In the genomic region with DNA sequence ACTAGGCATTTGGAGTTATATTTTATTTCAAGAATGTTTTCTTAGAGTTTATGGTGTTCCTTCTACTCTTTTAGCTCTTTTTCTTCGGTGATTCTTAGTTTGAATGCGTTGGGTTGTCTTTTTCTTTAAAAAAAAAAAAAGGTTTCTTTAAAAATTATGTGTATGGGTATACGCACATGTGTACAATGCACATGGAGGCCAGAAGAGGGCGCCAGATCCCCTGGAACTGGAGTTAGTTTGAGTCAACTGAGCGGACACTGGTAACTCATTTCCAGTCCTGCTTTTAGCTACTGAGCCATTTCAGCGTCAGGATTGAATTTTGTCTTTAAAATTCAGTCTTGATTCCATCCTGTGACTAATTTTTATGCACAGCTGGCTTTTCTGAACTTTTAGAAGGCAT, we compare ENCODE assay signal across 18 mouse cellular contexts.
DNase-seq lines count a peak whose midpoint lies in the region; ATAC-seq and TF ChIP-seq lines count a peak whose summit lies in the region.
"Had no signal": no experiment of that assay in that cellular context is flagged by ENCODE, and none has a peak within 500 bp of the region (broad histone marks: within the 10 kb centered on the region; RNA-seq: fewer than 3 reads in every experiment).

No protein-coding gene starts in this region.

- TF ChIP-seq CTCF in layer of hippocampus, adult 2 months (conservative IDR thresholded peaks at IDR 0.05), result peak; percentile 45
- TF ChIP-seq CTCF in ES-Bruce4 (IDR thresholded peaks at IDR 0.05; ENCODE audit: low read depth, low read length), result peak; percentile 25
- no peak for TF ChIP-seq CTCF in lung, postnatal 0 days (IDR thresholded peaks at IDR 0.05)

- no peak overlapping the region for H3K4me2 ChIP-seq in embryonic facial prominence, embryonic 11.5 days (ENCODE audit: low read depth, low read length)
- H3K4me2 ChIP-seq in lung, postnatal 0 days (replicated peaks; ENCODE audit: low read depth, low read length), result no peak overlapping the region
- H3K4me2 ChIP-seq: forebrain, embryonic 13.5 days; hindbrain, embryonic 14.5 days; limb, embryonic 12.5 days; neural tube, embryonic 12.5 days had no signal

- no peaks in the 10 kb centered on the region for H3K27me3 ChIP-seq in ES-Bruce4 (ENCODE audit: control insufficient read depth, insufficient read depth, low read length, poor library complexity, severe bottlenecking)
- H3K27me3 ChIP-seq in embryonic facial prominence, embryonic 11.5 days (ENCODE audit: control insufficient read depth, insufficient read depth, low read length), result no peaks in the 10 kb centered on the region
- H3K27me3 ChIP-seq in lung, postnatal 0 days (replicated peaks; ENCODE audit: insufficient read depth, low read length), result no peaks in the 10 kb centered on the region
- H3K27me3 ChIP-seq: forebrain, embryonic 13.5 days; limb, embryonic 12.5 days; neural tube, embryonic 12.5 days; Patski had no signal

- TF ChIP-seq EP300 in ES-Bruce4 (IDR thresholded peaks at IDR 0.05; ENCODE audit: insufficient read depth, low read depth, low read length), result no peak
- no peak for TF ChIP-seq EP300 in lung, postnatal 0 days (IDR thresholded peaks at IDR 0.05)

- no peak overlapping the region for H3K27ac ChIP-seq in layer of hippocampus, adult 2 months
- no peak overlapping the region for H3K27ac ChIP-seq in ES-Bruce4 (ENCODE audit: insufficient read depth, low read length)
- no peak overlapping the region for H3K27ac ChIP-seq in embryonic facial prominence, embryonic 11.5 days (replicated peaks; ENCODE audit: low read depth, low read length)
- no peak overlapping the region for H3K27ac ChIP-seq in lung, postnatal 0 days (ENCODE audit: low read length)
- H3K27ac ChIP-seq: forebrain, embryonic 13.5 days; gastrocnemius, adult 2 months; heart, adult 2 months; hindbrain, embryonic 14.5 days; limb, embryonic 12.5 days; neural tube, embryonic 12.5 days had no signal

- DNase-seq in layer of hippocampus, adult 2 months (ENCODE audit: low spot score in 2 of 2), result no peak
- DNase-seq in layer of hippocampus, postnatal 14 days (ENCODE audit: low spot score in 2 of 2), result no peak
- DNase-seq in 3T3-L1 (ENCODE audit: low read depth, low spot score), result peak; percentile 23
- peak; percentile 7 for DNase-seq in embryonic facial prominence, embryonic 11.5 days (ENCODE audit: low spot score)
- no peak for DNase-seq in neural tube, embryonic 10.5 days (ENCODE audit: extremely low spot score, low spot score)
- DNase-seq in lung, postnatal 0 days (ENCODE audit: low spot score), result no peak
- DNase-seq: cerebellum, adult 2 months; gastrocnemius, adult 2 months; heart, adult 2 months; kidney, adult 9 months; right cerebral cortex, postnatal 4 days had no signal

- ATAC-seq in embryonic facial prominence, embryonic 11.5 days (replicated peaks; ENCODE audit: insufficient number of reproducible peaks, low FRiP score, low TSS enrichment, low read depth), result no peak
- no peak for ATAC-seq in lung, postnatal 0 days
- ATAC-seq: forebrain, embryonic 13.5 days; midbrain, embryonic 16.5 days; Patski had no signal

- H3K4me1 ChIP-seq in ES-Bruce4 (ENCODE audit: control insufficient read depth, insufficient read depth, low read length), result no peaks in the 10 kb centered on the region
- no peaks in the 10 kb centered on the region for H3K4me1 ChIP-seq in embryonic facial prominence, embryonic 11.5 days (ENCODE audit: control insufficient read depth, insufficient read depth, low read length)
- no peaks in the 10 kb centered on the region for H3K4me1 ChIP-seq in lung, postnatal 0 days (ENCODE audit: insufficient read depth, low read depth, low read length)
- H3K4me1 ChIP-seq: forebrain, embryonic 13.5 days; limb, embryonic 12.5 days; neural tube, embryonic 12.5 days had no signal

- H3K9me3 ChIP-seq in ES-Bruce4 (replicated peaks; ENCODE audit: control insufficient read depth, insufficient read depth, low read length, poor library complexity, severe bottlenecking), result no peaks in the 10 kb centered on the region
- H3K9me3 ChIP-seq in embryonic facial prominence, embryonic 11.5 days (replicated peaks; ENCODE audit: control insufficient read depth, low read length), result no peaks in the 10 kb centered on the region
- no peaks in the 10 kb centered on the region for H3K9me3 ChIP-seq in lung, postnatal 0 days (ENCODE audit: low read length)
- H3K9me3 ChIP-seq: forebrain, embryonic 13.5 days; limb, embryonic 12.5 days; neural tube, embryonic 12.5 days had no signal

- no peak overlapping the region for H3K9ac ChIP-seq in ES-Bruce4 (ENCODE audit: low read depth, poor library complexity, severe bottlenecking)
- no peak overlapping the region for H3K9ac ChIP-seq in embryonic facial prominence, embryonic 11.5 days (replicated peaks; ENCODE audit: low read length)
- H3K9ac ChIP-seq in lung, postnatal 0 days (replicated peaks; ENCODE audit: low read depth), result no peak overlapping the region
- H3K9ac ChIP-seq: forebrain, embryonic 13.5 days; hindbrain, embryonic 14.5 days; limb, embryonic 12.5 days; neural tube, embryonic 12.5 days had no signal

- WGBS in embryonic facial prominence, embryonic 11.5 days, result 73% methylated on average over 6 of the region's 6 CpGs
- WGBS in lung, postnatal 0 days, result 74% methylated on average over 6 of the region's 6 CpGs

- H3K4me3 ChIP-seq in layer of hippocampus, adult 2 months, result no peak overlapping the region
- no peak overlapping the region for H3K4me3 ChIP-seq in ES-Bruce4 (ENCODE audit: low read depth, low read length)
- H3K4me3 ChIP-seq in embryonic facial prominence, embryonic 11.5 days (ENCODE audit: low read depth, low read length), result no peak overlapping the region
- no peak overlapping the region for H3K4me3 ChIP-seq in lung, postnatal 0 days (ENCODE audit: low read depth, low read length)
- H3K4me3 ChIP-seq: forebrain, embryonic 13.5 days; gastrocnemius, adult 2 months; heart, adult 2 months; limb, embryonic 12.5 days; neural tube, embryonic 12.5 days had no signal

- H3K36me3 ChIP-seq in ES-Bruce4 (ENCODE audit: control insufficient read depth, insufficient read depth, low read length, poor library complexity, severe bottlenecking), result no peaks in the 10 kb centered on the region
- H3K36me3 ChIP-seq in embryonic facial prominence, embryonic 11.5 days (replicated peaks; ENCODE audit: control insufficient read depth, insufficient read depth, low read depth, low read length), result no peaks in the 10 kb centered on the region
- no peaks in the 10 kb centered on the region for H3K36me3 ChIP-seq in lung, postnatal 0 days (ENCODE audit: insufficient read depth, low read length)
- H3K36me3 ChIP-seq: limb, embryonic 12.5 days; neural tube, embryonic 12.5 days had no signal

- TF ChIP-seq POLR2A in ES-Bruce4 (IDR thresholded peaks at IDR 0.05; ENCODE audit: insufficient read depth, low read length), result no peak

Comparison
In these comparisons a context has a peak if more than half of its experiments do, and no peak if none do; other contexts are left out.
1. DNase-seq: peak in 3T3-L1 (single experiment) and embryonic facial prominence, embryonic 11.5 days (single experiment); none in layer of hippocampus, adult 2 months (0 of 2), layer of hippocampus, postnatal 14 days (0 of 2), neural tube, embryonic 10.5 days (single experiment) and lung, postnatal 0 days (single experiment).